Mouse (Mus musculus) right cerebral cortex, postnatal 14 days (tissue): ENCODE measurements around the gene Mme.

Source experiments
- DNase-seq: peaks from one replicate; pipeline ENCODE4 v3.0.0; 2022

Gene Mme

DNA sequence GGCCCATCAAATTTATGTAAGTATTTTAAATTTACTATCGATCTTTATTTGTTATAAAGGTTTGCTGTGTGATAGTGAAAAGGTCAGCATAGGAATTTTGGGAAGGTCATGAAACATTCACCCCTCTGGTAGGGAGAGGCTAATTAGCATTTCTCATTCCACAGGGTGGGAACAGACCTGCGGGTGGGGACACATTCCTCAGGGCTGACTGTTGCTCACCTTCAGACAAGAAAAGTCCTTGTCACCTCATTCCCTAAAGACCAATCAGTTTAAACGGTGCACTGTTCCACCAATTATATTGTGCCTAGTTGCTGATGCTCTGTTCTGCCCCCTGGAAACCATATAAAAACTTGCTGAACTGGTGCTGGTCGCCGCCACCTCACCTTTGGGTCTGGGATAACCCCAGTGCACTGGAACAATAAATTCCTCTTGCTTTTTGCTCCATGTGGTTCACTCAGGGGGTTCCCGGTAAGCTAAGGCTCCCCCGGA lies at the start of gene Mme:
Gene Mme, plus strand, starts transcription at position 439 of the 489 bp plus-strand sequence.
- no peak for DNase-seq

DNA sequence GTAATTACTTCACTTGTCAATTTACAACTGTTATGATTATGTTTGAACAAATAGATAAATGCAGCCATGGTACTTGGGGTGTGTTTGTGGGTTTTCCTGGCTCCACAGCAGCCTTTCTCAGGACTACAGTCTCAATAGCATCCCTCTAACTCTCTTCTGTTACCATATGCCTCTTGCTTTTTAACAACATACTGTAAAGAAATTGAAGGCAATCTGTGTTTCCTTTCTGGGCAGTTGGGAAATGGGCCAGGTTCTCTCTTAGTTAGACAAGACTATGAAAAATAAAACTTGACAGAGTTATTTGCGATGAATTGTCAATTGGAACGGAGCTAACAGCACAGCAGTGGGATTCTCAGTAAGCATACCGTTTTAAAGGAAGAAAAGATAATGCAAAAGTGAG lies 44.8 kb upstream of the Mme start:
- DNase-seq, result peak; percentile 19

DNA sequence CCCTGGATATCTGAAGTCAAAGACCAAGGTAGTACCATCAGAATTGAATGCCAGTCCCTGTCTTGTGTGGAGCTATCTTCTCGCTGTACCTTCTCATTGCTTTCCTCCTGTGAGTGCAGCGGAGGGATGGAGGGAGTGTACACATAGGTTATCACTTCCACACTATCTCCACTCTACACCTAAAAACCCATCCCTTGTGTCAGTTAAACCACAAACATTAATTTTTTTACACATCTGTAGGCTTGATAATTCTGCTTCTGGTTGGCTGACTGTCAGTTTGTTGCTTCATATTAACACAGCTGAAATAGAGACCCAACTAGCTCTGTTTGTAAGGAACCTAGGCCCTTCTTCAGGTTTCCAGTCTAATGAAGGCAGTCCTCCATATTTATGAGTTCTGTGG lies 43.3 kb upstream of the Mme start:
- DNase-seq, result no peak

- no peak for DNase-seq
Observed at GRCm38 (mm10) chr3:63221867-63222591, 19.3 kb upstream of the Mme start.

GRCm38 (mm10) chr3:63223676-63224075 lies 17.7 kb upstream of the Mme start:
- DNase-seq, result no peak

DNA sequence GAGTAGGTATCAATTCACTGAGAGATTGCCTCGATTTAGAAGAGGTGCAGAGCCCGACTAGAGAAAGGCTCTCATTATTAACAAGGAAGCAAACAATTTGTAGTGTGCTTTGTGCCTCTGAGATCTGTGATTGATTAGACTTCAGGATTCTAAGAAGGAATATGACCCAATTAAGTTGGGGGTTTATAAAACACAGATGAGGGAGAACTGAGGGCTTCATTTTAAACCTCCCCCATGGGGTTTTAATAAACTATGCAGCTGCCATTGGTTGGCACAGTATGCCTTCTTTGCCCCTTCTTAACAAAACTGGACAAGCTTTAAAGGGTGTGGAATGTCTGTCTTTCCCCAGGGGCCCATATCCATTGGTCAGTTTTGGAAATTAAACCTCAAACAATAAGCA lies 5.4 kb upstream of the Mme start:
- no peak for DNase-seq

- no peak for DNase-seq
Observed at GRCm38 (mm10) chr3:63243721-63244120, 2.4 kb downstream of the Mme start.

DNA sequence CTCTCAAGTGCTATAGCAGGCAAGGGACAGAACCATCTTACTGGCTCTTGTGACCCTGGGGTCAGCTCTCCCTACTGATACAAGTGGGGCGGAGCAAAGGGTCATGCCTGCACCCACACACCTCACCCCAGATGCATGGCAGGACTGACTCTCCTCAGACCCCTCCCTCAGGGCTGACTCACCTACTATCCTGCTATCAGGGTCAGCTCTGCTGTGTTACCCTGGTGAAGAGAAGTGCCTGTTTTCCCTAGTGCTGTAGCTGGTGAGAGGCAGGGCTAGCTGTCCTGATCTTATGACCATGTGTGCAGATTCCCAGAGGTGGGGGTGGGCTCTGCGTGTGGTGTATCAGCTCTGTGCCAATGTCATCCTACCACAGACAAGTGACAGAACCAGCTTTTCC lies 30.8 kb downstream of the Mme start:
- no peak for DNase-seq

GRCm38 (mm10) chr3:63294316-63294715 lies 53.0 kb downstream of the Mme start:
- DNase-seq, result no peak

DNA sequence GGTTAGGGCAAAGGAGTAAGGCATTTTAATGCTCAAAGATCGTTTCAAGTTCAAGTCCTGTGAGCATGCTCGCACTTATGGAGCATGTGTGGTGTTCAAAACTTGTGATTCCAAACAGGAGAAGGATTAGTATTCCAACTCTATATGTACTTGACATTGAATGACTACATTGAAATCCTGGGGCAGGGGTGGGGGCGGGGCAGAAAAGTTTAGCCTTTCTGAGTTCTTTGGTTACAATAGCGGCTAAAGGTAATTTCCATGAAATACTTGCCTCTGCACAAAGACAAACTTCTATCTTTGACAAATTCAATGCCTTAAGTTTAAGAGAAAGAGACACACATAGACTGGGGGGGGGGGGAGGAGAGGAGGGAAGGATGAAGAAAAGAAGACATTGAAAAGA lies 53.5 kb downstream of the Mme start:
- no peak for DNase-seq

GRCm38 (mm10) chr3:63295237-63295636 lies 53.9 kb downstream of the Mme start:
- DNase-seq, result peak; percentile 7

- DNase-seq, result peak; percentile 14
Observed at GRCm38 (mm10) chr3:63295657-63296231, 54.4 kb downstream of the Mme start.

DNA sequence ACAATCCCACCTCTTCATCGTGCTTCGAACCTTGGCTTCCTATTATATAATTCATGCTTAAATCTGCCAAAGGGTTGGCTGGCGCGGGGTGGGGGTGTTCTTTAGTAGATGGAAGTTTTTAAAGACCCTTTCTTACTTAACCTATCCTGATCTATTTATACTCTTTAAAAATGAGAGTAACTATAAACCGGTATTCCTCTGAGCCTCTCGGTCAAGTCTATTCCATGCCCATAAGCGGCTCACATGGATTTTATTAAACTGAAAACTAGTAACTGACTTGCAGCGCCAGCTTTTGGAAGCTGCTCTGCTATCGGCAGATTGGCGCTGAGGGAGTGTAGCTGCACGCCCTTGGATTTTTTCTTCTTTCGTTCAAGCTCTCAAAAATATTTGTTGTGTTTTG lies 55.1 kb downstream of the Mme start:
- DNase-seq, result peak; percentile 13

- DNase-seq, result peak; percentile 74
Observed at GRCm38 (mm10) chr3:63297787-63298186, 56.5 kb downstream of the Mme start.

DNA sequence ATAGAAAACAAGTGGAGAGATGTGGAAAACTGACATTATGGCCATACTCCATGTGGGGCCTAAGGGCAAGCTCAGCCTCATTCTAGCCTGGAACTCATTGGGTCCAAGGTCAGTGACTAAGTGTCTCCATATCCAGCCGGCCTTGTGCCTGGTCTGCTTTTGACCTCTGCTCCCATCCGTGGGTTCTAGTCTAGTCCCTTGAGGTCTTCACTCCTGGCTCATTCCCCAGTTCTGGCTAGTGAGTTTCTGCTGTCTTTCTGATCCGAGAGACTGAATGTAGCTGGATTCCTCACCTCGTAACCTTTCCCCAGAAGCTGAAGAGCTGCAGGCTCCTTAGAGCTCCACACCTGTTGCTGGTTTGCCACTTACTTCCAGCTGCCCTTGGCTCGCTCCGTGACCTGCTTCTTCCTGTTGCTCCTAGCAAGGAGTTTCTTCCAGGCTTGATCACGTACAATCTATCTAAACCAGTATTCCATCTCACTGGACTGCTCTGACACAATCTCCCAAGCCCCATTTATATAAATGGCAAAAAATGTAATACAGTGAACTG lies 73.9 kb downstream of the Mme start:
- no peak for DNase-seq

GRCm38 (mm10) chr3:63317496-63317895 lies 76.2 kb downstream of the Mme start:
- no peak for DNase-seq

GRCm38 (mm10) chr3:63325615-63326014 lies 84.3 kb downstream of the Mme start:
- DNase-seq, result no peak

DNA sequence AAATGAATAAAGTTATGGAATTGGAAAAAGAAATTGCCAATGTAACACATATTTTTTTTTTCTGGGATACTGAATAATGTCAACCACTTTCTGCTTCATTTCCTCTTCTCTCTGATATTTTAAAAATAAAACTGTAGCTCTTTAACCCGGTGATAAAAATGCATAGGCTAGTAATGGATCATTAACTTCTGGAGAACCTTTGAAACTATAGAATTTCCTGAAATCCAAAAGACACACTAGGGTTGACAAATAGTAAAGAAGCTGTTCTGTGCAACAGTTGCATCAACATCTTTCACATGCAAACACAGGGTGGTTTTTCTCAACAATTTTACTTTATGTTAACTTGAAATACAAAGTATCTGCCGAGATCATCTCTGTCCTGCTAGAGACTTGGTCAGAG lies 98.8 kb downstream of the Mme start:
- DNase-seq, result no peak

DNA sequence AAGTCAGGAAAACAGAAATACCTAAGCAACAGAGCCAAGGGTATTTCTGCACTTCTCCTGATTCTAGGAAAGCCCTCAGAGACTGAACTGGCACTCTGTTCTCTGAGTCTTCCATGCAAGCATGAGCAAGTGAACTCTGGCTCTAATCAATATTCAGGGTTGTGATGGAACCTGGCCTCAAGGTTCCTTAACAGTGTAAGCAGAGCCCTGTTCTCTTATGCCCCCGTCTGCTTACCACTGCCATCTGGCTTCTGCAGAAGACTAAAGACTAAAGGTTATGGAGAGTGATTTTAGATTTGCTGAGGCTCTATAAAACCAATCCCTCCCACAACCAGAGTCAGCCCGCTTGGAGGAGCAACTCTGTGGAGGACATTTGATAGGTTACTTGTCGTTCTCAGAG lies 99.2 kb downstream of the Mme start:
- DNase-seq, result no peak

- no peak for DNase-seq
Observed at GRCm38 (mm10) chr3:63341481-63341880, 100.1 kb downstream of the Mme start.

GRCm38 (mm10) chr3:63344998-63345397 lies 103.7 kb downstream of the Mme start:
- no peak for DNase-seq

DNA sequence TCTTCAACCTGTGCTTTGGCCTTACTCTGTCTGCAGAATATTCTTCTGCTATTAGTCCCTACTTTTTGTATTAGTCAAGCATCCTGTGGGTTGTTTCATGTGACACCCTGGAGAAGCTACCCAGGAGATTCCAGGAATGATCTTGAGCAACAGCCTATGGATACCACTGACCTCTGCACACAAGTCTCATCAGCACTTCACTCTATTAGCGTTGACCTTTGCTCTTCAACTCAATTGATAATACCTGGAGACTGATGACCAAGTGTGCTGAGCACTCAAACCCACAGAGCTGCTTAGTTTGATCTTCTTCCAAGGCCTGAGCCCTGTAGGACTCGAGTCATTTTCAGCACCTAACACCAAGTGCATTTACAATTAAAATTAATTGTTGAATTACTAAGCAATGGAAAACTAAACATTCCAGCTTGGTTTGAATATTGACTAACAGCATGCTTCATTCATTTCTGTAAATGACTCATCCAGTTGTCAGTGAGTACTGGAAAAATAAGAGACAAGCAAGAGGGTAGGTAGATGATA lies 107.6 kb downstream of the Mme start:
- DNase-seq, result no peak

DNA sequence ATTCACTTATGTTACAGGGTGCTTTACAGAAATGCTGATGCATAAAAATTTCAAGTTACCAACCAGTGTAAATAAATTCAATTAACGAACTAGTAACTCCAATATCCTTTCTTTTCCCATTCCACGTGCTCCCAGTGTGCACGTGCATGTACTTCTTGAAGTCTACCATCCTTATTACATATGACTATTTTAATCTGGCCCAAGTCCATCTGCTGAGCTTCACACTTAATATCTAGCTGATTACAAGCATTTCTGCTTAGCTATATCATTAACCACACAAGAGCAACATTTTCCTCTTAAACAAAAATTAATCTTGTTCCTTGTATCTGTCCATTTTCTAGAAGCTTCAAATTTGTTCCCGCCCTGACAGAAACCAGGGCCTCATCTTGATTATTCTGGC lies 108.9 kb downstream of the Mme start:
- no peak for DNase-seq

- no peak for DNase-seq
Observed at GRCm38 (mm10) chr3:63350704-63351103, 109.4 kb downstream of the Mme start.
